Mouse (Mus musculus) erythroblast, embryonic 14.5 days (primary cell): ENCODE results near the gene Ccm2.

Experiments
- GATA1 ChIP-seq: IDR thresholded peaks from 2 replicates; pipeline ENCODE4 v1.6.1; 2012; ENCODE audit warnings: low read length, inconsistent platforms, mixed read lengths
- TAL1 ChIP-seq: IDR thresholded peaks from 3 replicates; pipeline ENCODE4 v1.6.1; 2012; ENCODE audit warnings: low read length, inconsistent platforms, mixed read lengths

GRCm38 (mm10) chr11:6508269-6508876 is 38.3 kb upstream of the Ccm2 start:
- TF ChIP-seq TAL1 (no peak), GATA1 (no peak)
